Mouse (Mus musculus) CH12.LX (cell line): ENCODE data around the gene Acvr1. TPM values are rescaled to one million over a fixed set of nuclear protein-coding genes. Genes with fewer than 3 reads are reported as not detected.

Experiments used
- polyA plus RNA-seq: library from polyadenylated mRNA; unstranded; fragments of >175 nt; gene quantifications from 2 replicates; pipeline ENCODE4 v1.2.1, GENCODE M21; 2012; ENCODE audit warnings: low read depth; ENCODE audit not compliant: insufficient read length
- total RNA-seq, 2 experiments: library from RNA; depleted of rRNA; stranded (reverse); fragments of 300-350 nt in 1 of 2; fragments of >200 nt in 1 of 2; gene quantifications; 2 replicates each; pipeline ENCODE4 v1.2.3; 2012 to 2014

Gene Acvr1
- total and polyA plus RNA-seq, 3 experiments = not detected

Other genes with a start within 250 kb of the Acvr1 start
- gene Acvr1c, start 209.3 kb downstream of the Acvr1 start, total RNA-seq (2012; rRNA removed) = not detected in 2 replicates
- 0.03 and 0.05 TPM in 2 replicates for gene Acvr1c, start 209.3 kb downstream of the Acvr1 start, total RNA-seq (2014; rRNA removed)
- gene Acvr1c, start 209.3 kb downstream of the Acvr1 start, polyA plus RNA-seq = 0.21 and 0.48 TPM in 2 replicates
- gene Gm17409, start 97.0 kb downstream of the Acvr1 start, total RNA-seq (2012; rRNA removed) = not detected in 2 replicates
- not detected in 2 replicates for gene Gm17409, start 97.0 kb downstream of the Acvr1 start, total RNA-seq (2014; rRNA removed)
- not detected in 2 replicates for gene Gm17409, start 97.0 kb downstream of the Acvr1 start, polyA plus RNA-seq
- not detected in 2 replicates for gene Upp2, start 141 bp upstream of the Acvr1 start, total RNA-seq (2012; rRNA removed)
- gene Upp2, start 141 bp upstream of the Acvr1 start, total RNA-seq (2014; rRNA removed) = not detected in 2 replicates
- not detected in 2 replicates for gene Upp2, start 141 bp upstream of the Acvr1 start, polyA plus RNA-seq